Mouse (Mus musculus): ENCODE measurements at regions not wholly inside any gene's neighbourhood (a gene's known extent, or its start where the extent isn't known, plus 50 kb on each side); places are given as distances from the start of the nearest gene placed in this dataset.

- Histone ChIP-seq H3K27me3 (ENCODE audit: control insufficient read depth, insufficient read depth, low read length) (no peaks in the 10 kb centered on the region), H3K36me3 (ENCODE audit: control insufficient read depth, insufficient read depth, low read length) (no peaks in the 10 kb centered on the region), H3K4me2 (ENCODE audit: low read length) (no peak overlapping the region), H3K9me3 (ENCODE audit: control insufficient read depth, low read length) (no peaks in the 10 kb centered on the region), H3K4me3 (ENCODE audit: control insufficient read depth in 1 of 2, insufficient read depth in 1 of 2, low read depth in 1 of 2, low read length in 2 of 2) (no peak overlapping the region), H3K27ac (replicated peaks in 1 of 2; ENCODE audit: control insufficient read depth in 1 of 2, insufficient read depth in 1 of 2, low read depth in 2 of 2, low read length in 2 of 2) (no peak overlapping the region), H3K4me1 (ENCODE audit: control insufficient read depth in 2 of 2, insufficient read depth in 2 of 2, low read length in 2 of 2) (peaks cover 40 to 58% of the 10 kb centered on the region in 2 experiments), H3K9ac (ENCODE audit: low read length) (no peak overlapping the region)
- WGBS = 74% methylated on average over 2 of the region's 2 CpGs
- ATAC-seq (ENCODE audit: insufficient number of reproducible peaks, insufficient read depth, low FRiP score, low read depth) = no peak
These were observed 219.9 kb upstream of the Ccdc122 start for GRCm38 (mm10) chr14:76816666-76817065.

GRCm38 (mm10) chr14:76812155-76812875, 224.3 kb upstream of the Ccdc122 start:
- Histone ChIP-seq H3K9me3 (ENCODE audit: control insufficient read depth, low read length) (0 out of 2 replicates have a peak, but pooled peaks cover 3% of the 10 kb centered on the region), H3K4me3 (ENCODE audit: control insufficient read depth in 1 of 2, insufficient read depth in 1 of 2, low read depth in 1 of 2, low read length in 2 of 2) (no peak overlapping the region), H3K4me1 (ENCODE audit: control insufficient read depth in 2 of 2, insufficient read depth in 2 of 2, low read length in 2 of 2) (peaks cover 17 to 35% of the 10 kb centered on the region in 2 experiments), H3K27me3 (ENCODE audit: control insufficient read depth, insufficient read depth, low read length) (no peaks in the 10 kb centered on the region), H3K9ac (ENCODE audit: low read length) (no peak overlapping the region), H3K27ac (replicated peaks in 1 of 2; ENCODE audit: control insufficient read depth in 1 of 2, insufficient read depth in 1 of 2, low read depth in 2 of 2, low read length in 2 of 2) (peak overlapping the region; percentile 46 to 66; a peak in 3 of 4 replicates), H3K4me2 (ENCODE audit: low read length) (no peak overlapping the region), H3K36me3 (ENCODE audit: control insufficient read depth, insufficient read depth, low read length) (no peaks in the 10 kb centered on the region)
- no peak for ATAC-seq (ENCODE audit: insufficient number of reproducible peaks, insufficient read depth, low FRiP score, low read depth)
- 47% methylated on average over 14 of the region's 14 CpGs for WGBS

- H3K4me3 ChIP-seq (ENCODE audit: control insufficient read depth in 1 of 2, insufficient read depth in 1 of 2, low read depth in 1 of 2, low read length in 2 of 2) = no peak overlapping the region
- 17% methylated on average over 21 of the region's 21 CpGs for WGBS
These were observed 225.6 kb upstream of the Ccdc122 start for GRCm38 (mm10) chr14:76810697-76811589.

GRCm38 (mm10) chr14:76810041-76810440, 226.5 kb upstream of the Ccdc122 start:
- WGBS = 88% methylated on average over 3 of the region's 3 CpGs
- ATAC-seq (ENCODE audit: insufficient number of reproducible peaks, insufficient read depth, low FRiP score, low read depth) = no peak

More at GRCm38 (mm10) chr14:76810697-76811589, 225.6 kb upstream of the Ccdc122 start:
- Histone ChIP-seq H3K9me3 (ENCODE audit: control insufficient read depth, low read length) (0 out of 2 replicates have a peak, but pooled peaks cover 5% of the 10 kb centered on the region), H3K27ac (replicated peaks in 1 of 2; ENCODE audit: control insufficient read depth in 1 of 2, insufficient read depth in 1 of 2, low read depth in 2 of 2, low read length in 2 of 2) (peak overlapping the region; percentile 46 to 52), H3K36me3 (ENCODE audit: control insufficient read depth, insufficient read depth, low read length) (no peaks in the 10 kb centered on the region), H3K4me1 (ENCODE audit: control insufficient read depth in 2 of 2, insufficient read depth in 2 of 2, low read length in 2 of 2) (peaks cover 17 to 35% of the 10 kb centered on the region in 2 experiments), H3K4me2 (ENCODE audit: low read length) (peak overlapping the region; percentile 59), H3K27me3 (ENCODE audit: control insufficient read depth, insufficient read depth, low read length) (no peaks in the 10 kb centered on the region), H3K9ac (ENCODE audit: low read length) (peak overlapping the region; percentile 48; the same call in 1 of the 2 replicates)
- peak; percentile 82 for ATAC-seq (ENCODE audit: insufficient number of reproducible peaks, insufficient read depth, low FRiP score, low read depth)

GRCm38 (mm10) chr14:76809411-76809810, 227.2 kb upstream of the Ccdc122 start:
- no peak overlapping the region for H3K4me2 ChIP-seq (ENCODE audit: low read length)

More at GRCm38 (mm10) chr14:76810041-76810440, 226.5 kb upstream of the Ccdc122 start:
- no peak overlapping the region for H3K4me2 ChIP-seq (ENCODE audit: low read length)
- H3K4me3 ChIP-seq (ENCODE audit: control insufficient read depth in 1 of 2, insufficient read depth in 1 of 2, low read depth in 1 of 2, low read length in 2 of 2) = no peak overlapping the region
- 0 out of 2 replicates have a peak, but pooled peaks cover 5% of the 10 kb centered on the region for H3K9me3 ChIP-seq (ENCODE audit: control insufficient read depth, low read length)
- no peaks in the 10 kb centered on the region for H3K36me3 ChIP-seq (ENCODE audit: control insufficient read depth, insufficient read depth, low read length)
- H3K27ac ChIP-seq (replicated peaks in 1 of 2; ENCODE audit: control insufficient read depth in 1 of 2, insufficient read depth in 1 of 2, low read depth in 2 of 2, low read length in 2 of 2) = no peak overlapping the region
- H3K4me1 ChIP-seq (ENCODE audit: control insufficient read depth in 2 of 2, insufficient read depth in 2 of 2, low read length in 2 of 2) = peaks cover 18 to 42% of the 10 kb centered on the region in 2 experiments
- H3K9ac ChIP-seq (ENCODE audit: low read length) = no peak overlapping the region
- H3K27me3 ChIP-seq (ENCODE audit: control insufficient read depth, insufficient read depth, low read length) = no peaks in the 10 kb centered on the region

GRCm38 (mm10) chr14:76805151-76805785, 231.3 kb upstream of the Ccdc122 start:
- H3K4me2 ChIP-seq (ENCODE audit: low read length) = no peak overlapping the region
- H3K36me3 ChIP-seq (ENCODE audit: control insufficient read depth, insufficient read depth, low read length) = no peaks in the 10 kb centered on the region
- H3K4me1 ChIP-seq (ENCODE audit: control insufficient read depth in 2 of 2, insufficient read depth in 2 of 2, low read length in 2 of 2) = peaks cover 8 to 19% of the 10 kb centered on the region in 2 experiments
- WGBS = 61% methylated on average over 13 of the region's 13 CpGs
- H3K27ac ChIP-seq (replicated peaks in 1 of 2; ENCODE audit: control insufficient read depth in 1 of 2, insufficient read depth in 1 of 2, low read depth in 2 of 2, low read length in 2 of 2) = peak overlapping the region; percentile 69 to 71
- H3K27me3 ChIP-seq (ENCODE audit: control insufficient read depth, insufficient read depth, low read length) = no peaks in the 10 kb centered on the region
- H3K4me3 ChIP-seq (ENCODE audit: control insufficient read depth in 1 of 2, insufficient read depth in 1 of 2, low read depth in 1 of 2, low read length in 2 of 2) = no peak overlapping the region
- H3K9me3 ChIP-seq (ENCODE audit: control insufficient read depth, low read length) = 0 out of 2 replicates have a peak, but pooled peaks cover 5% of the 10 kb centered on the region
- ATAC-seq (ENCODE audit: insufficient number of reproducible peaks, insufficient read depth, low FRiP score, low read depth) = no peak
- H3K9ac ChIP-seq (ENCODE audit: low read length) = 0 out of 2 replicates have a peak overlapping the region, but pooled peaks have one; percentile 25

More at GRCm38 (mm10) chr14:76809411-76809810, 227.2 kb upstream of the Ccdc122 start:
- Histone ChIP-seq H3K9ac (ENCODE audit: low read length) (no peak overlapping the region), H3K4me1 (ENCODE audit: control insufficient read depth in 2 of 2, insufficient read depth in 2 of 2, low read length in 2 of 2) (peaks cover 22 to 44% of the 10 kb centered on the region in 2 experiments), H3K9me3 (ENCODE audit: control insufficient read depth, low read length) (0 out of 2 replicates have a peak, but pooled peaks cover 5% of the 10 kb centered on the region), H3K4me3 (ENCODE audit: control insufficient read depth in 1 of 2, insufficient read depth in 1 of 2, low read depth in 1 of 2, low read length in 2 of 2) (no peak overlapping the region), H3K27me3 (ENCODE audit: control insufficient read depth, insufficient read depth, low read length) (no peaks in the 10 kb centered on the region), H3K36me3 (ENCODE audit: control insufficient read depth, insufficient read depth, low read length) (no peaks in the 10 kb centered on the region), H3K27ac (replicated peaks in 1 of 2; ENCODE audit: control insufficient read depth in 1 of 2, insufficient read depth in 1 of 2, low read depth in 2 of 2, low read length in 2 of 2) (no peak overlapping the region)
- no peak for ATAC-seq (ENCODE audit: insufficient number of reproducible peaks, insufficient read depth, low FRiP score, low read depth)
- 94% methylated on average over 7 of the region's 7 CpGs for WGBS
